Mouse (Mus musculus) lung, adult 2 months (tissue): ENCODE measurements around the gene Gata3. TPM values are rescaled to one million over a fixed set of nuclear protein-coding genes. Genes with fewer than 3 reads are reported as not detected.

Experiments
- DNase-seq: peaks from one replicate; pipeline ENCODE4 v3.0.0; 2022
- H3K4me1 ChIP-seq: fragments of 200-500 bp; 2 replicates; pipeline ENCODE4 v1.6.1; 2011; ENCODE audit warnings: low read length; ENCODE audit not compliant: control insufficient read depth, insufficient read depth
- H3K4me3 ChIP-seq: fragments of 200-500 bp; replicated peaks from 2 replicates; pipeline ENCODE3; 2011; ENCODE audit warnings: low read depth, mild to moderate bottlenecking, control low read depth, low read length; ENCODE audit errors: extremely low read depth
- CTCF ChIP-seq: fragments of 200-500 bp; IDR thresholded peaks from 2 replicates; pipeline ENCODE4 v1.5.1; 2011; ENCODE audit warnings: mild to moderate bottlenecking, low read length, control low read depth; ENCODE audit not compliant: insufficient read depth
- POLR2A ChIP-seq: fragments of 200-500 bp; IDR thresholded peaks from 2 replicates; pipeline ENCODE4 v1.6.1; 2011; ENCODE audit warnings: low read depth, mild to moderate bottlenecking, control low read depth, low read length, borderline replicate concordance; ENCODE audit errors: extremely low read depth
- WGBS: fragments of 180-500 bp; shearing (Covaris S2); methylation state at CpG from one replicate; pipeline ENCODE4 v1.1.7; 2018; 5-methylcytosine and 5-hydroxymethylcytosine counted together
- polyA plus RNA-seq: library from polyadenylated mRNA; depleted of rRNA; stranded (reverse); fragments of >200 nt; gene quantifications from 2 replicates; pipeline ENCODE4 v1.2.3, GENCODE M21; 2012; rRNA removed

Gata3 gene
- 12.3 and 13.9 TPM in 2 replicates for polyA plus RNA-seq

DNA sequence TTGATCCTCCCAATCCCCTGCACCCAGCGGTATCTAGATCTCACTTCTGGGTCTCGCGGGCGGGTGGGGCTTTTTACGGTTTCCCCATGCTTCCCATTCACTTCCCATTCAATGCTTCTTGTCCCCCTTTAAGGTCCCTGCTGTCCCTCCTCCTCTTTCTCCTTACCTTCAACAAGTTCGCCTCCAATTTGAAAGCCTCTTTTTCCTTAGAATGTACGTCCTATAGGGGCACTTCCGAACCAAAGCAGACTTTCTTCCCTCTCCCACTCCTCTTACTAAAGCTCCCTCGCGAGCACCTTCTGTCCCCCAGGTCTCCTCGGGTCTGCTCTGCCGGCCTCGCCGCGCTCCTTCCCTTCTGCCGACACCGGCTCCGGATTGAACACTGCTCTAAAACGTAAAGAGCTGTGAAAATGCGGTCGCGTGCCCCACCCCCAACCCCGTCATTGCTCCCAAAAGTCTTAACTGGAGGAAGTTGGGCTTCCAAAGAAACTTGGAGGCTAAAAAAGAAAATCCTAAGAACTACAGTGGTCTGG is at the start of gene Gata3:
Gene Gata3, minus strand, starts transcription at position 384 of the 533 bp plus-strand sequence.
- no peak for DNase-seq
- Histone ChIP-seq H3K4me1 (peaks cover 3% of the 10 kb centered on the region; the same call in 1 of the 2 replicates), H3K4me3 (no peak within 1 kb of the TSS)
- TF ChIP-seq POLR2A = no peak
- TF ChIP-seq CTCF = no peak
- 2% methylated on average over 23 of the region's 23 CpGs for WGBS

DNA sequence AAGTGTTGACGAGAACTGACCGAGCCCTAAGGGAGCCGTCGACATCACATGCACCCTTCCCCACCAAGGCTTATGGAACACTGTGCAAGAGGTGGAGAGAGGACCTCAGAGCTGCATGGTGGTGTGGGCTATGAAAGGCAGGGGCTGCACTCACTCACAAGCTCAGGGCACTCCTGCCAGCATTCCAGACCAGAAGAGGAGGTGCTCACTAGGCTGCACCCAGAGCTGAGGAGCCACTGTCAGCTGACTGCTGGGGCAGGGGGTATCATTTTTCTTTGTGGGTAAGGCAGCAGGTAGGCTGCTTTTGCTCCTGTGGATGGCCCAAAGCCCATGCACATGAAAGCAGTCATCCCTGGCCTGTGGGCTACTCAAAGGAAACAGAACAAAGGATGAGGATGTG is 49.4 kb upstream of the Gata3 start:
- no peak for TF ChIP-seq CTCF
- TF ChIP-seq POLR2A = no peak
- no peaks in the 10 kb centered on the region for H3K4me1 ChIP-seq
- no peak for DNase-seq
- no peak overlapping the region for H3K4me3 ChIP-seq
- WGBS = 80% methylated on average over 4 of the region's 4 CpGs

- 38% methylated on average over 1 of the region's 1 CpGs for WGBS
- Histone ChIP-seq H3K4me1 (no peaks in the 10 kb centered on the region), H3K4me3 (no peak overlapping the region)
- no peak for DNase-seq
- TF ChIP-seq CTCF (no peak), POLR2A (no peak)
Observed at GRCm38 (mm10) chr2:9935965-9936364, 46.1 kb upstream of the Gata3 start.

DNA sequence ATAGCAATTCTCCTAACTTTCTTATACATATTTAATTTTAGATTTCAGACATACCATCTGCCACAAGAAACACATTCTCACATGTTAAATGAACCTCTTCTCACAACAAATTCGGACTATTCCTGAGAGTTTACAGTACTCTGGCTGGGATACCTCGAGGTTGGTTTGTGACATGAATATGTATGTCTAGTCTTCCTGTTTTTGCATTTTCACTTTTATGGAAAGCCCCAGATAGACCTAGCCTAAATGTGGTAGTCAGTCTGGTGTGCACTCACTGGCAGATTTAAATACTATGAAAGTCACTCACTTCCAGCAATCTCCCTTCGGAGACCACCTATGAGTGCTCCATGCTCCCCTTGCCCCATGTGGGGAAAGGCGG is 37.1 kb upstream of the Gata3 start:
- no peak for DNase-seq
- 67% methylated on average over 4 of the region's 4 CpGs for WGBS
- Histone ChIP-seq H3K4me1 (no peaks in the 10 kb centered on the region), H3K4me3 (no peak overlapping the region)
- no peak for TF ChIP-seq CTCF
- no peak for TF ChIP-seq POLR2A

- no peak for DNase-seq
- Histone ChIP-seq H3K4me1 (no peaks in the 10 kb centered on the region), H3K4me3 (no peak overlapping the region)
- 41% methylated on average over 7 of the region's 7 CpGs for WGBS
- TF ChIP-seq POLR2A (no peak), CTCF (no peak)
Observed at GRCm38 (mm10) chr2:9926194-9926904, 36.5 kb upstream of the Gata3 start.

DNA sequence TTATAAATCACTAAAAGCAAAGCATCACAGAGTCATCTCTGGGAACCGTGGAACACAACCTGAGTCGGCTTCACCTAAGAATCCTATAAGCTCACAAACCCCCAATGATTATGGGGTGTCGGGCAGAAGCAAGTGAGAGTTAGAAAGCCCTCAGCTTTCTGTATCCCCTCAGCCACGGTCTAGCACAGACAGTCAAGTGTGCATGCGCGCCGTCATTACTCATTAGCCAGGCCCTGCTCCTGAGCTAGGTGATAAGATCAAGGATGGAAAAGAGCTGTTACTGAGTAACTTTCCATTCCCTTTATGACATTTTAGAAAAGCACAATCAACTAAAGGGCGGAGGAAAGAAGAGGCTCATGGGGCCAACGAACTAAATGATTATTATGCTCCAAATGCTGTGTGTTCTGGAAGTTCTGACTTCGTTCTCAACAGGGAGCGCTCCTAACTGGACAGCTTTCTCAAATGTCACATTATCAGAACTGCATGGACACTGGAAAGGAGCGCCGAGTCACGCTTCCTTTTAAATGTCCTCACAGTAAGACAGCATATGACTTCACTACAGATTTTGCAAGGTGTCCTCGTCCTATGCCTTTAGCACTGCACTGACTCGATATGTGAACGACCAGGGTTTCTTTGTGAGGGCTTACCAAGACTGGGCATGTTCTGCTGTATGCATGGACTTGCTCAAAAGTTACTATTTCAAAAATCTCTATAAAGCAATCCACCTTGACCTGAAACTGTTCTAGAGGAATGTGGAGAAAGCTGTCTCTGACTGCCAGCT is 29.0 kb upstream of the Gata3 start:
- 73% methylated on average over 17 of the region's 17 CpGs for WGBS
- Histone ChIP-seq H3K4me1 (no peaks in the 10 kb centered on the region), H3K4me3 (no peak overlapping the region)
- TF ChIP-seq POLR2A (no peak), CTCF (no peak)
- DNase-seq = no peak

DNA sequence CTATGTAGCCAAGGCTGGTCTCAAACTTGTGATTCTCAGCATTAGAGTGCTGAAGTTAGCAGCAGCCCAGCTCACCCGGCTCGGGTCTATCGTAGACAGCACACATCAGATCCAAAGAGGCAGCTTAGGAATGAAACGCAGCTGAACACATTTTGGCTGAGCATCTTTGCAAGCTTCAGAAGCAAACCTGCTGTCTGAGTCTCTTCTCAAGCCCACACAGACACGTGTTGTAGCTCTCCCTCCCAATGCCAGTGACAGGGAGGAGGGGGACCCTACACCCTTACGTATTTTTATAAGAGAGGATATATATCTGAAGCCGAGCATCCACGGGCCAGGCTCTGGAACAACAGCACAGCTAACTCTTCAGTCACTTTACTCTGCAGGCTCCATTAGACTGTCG is 27.8 kb upstream of the Gata3 start:
- 90% methylated on average over 9 of the region's 9 CpGs for WGBS
- H3K4me3 ChIP-seq = no peak overlapping the region
- DNase-seq = no peak
- TF ChIP-seq POLR2A (no peak), CTCF (no peak)
- H3K4me1 ChIP-seq = no peaks in the 10 kb centered on the region

DNA sequence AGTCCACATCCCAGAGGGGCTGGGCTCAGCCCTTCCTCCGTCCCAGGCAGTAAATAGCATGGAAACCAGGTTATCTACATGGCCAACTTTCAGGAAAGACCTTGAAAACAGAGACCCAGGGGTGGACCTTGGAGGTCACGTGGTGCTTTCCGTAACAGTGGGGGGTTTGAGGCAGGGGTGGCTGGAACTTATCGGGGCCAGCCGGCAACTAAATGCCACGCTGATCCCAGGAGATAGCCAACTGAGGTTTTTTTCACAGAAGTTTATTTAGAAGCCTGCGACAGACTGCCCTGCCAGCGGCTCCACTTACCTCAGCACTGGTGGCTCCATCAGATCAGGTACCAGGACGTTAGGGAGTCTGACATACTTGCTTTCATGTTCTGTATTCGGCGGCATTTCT is 16.2 kb upstream of the Gata3 start:
- Histone ChIP-seq H3K4me3 (no peak overlapping the region), H3K4me1 (no peaks in the 10 kb centered on the region; the same call in 1 of the 2 replicates)
- TF ChIP-seq CTCF (no peak), POLR2A (no peak)
- 9% methylated on average over 11 of the region's 11 CpGs for WGBS
- DNase-seq = no peak

GRCm38 (mm10) chr2:9903854-9904560 is 14.2 kb upstream of the Gata3 start:
- TF ChIP-seq CTCF (no peak), POLR2A (no peak)
- no peak overlapping the region for H3K4me3 ChIP-seq
- no peak for DNase-seq
- no peaks in the 10 kb centered on the region; the same call in 1 of the 2 replicates for H3K4me1 ChIP-seq
- 51% methylated on average over 14 of the region's 14 CpGs for WGBS
